29 mouse cellular contexts compared by ENCODE assay signal in genomic region chr15:31363241-31363980, GRCm38 (mm10). TPM values are rescaled to one million over a fixed set of nuclear protein-coding genes. Genes with fewer than 3 reads are reported as not detected.
DNase-seq lines count a peak whose midpoint lies in the region; ATAC-seq and TF ChIP-seq lines count a peak whose summit lies in the region.
"Had no signal": no experiment of that assay in that cellular context is flagged by ENCODE, and none has a peak within 500 bp of the region (broad histone marks: within the 10 kb centered on the region; RNA-seq: fewer than 3 reads in every experiment).

No protein-coding gene starts in this region.

- TF ChIP-seq EP300 in liver, postnatal 0 days (IDR thresholded peaks at IDR 0.05; ENCODE audit: low read depth): no peak
- no peak for TF ChIP-seq EP300 in CH12.LX (IDR thresholded peaks at IDR 0.05; ENCODE audit: low read length)

- peaks cover 28% of the 10 kb centered on the region; the same call in 1 of the 2 replicates for H3K79me2 ChIP-seq in liver, adult 2 months (ENCODE audit: control insufficient read depth, insufficient read depth, low read length)
- peaks cover 89% of the 10 kb centered on the region for H3K79me2 ChIP-seq in CH12.LX (replicated peaks; ENCODE audit: control insufficient read depth, extremely low read depth, insufficient read depth, poor library complexity, severe bottlenecking)

- H3K9ac ChIP-seq in liver, adult 2 months (ENCODE audit: low read depth, low read length): no peak overlapping the region
- H3K9ac ChIP-seq in liver, postnatal 0 days (replicated peaks): no peak overlapping the region
- H3K9ac ChIP-seq in CH12.LX (ENCODE audit: insufficient read depth, low read depth): peak overlapping the region; percentile 10
- H3K9ac ChIP-seq in intestine, embryonic 16.5 days (ENCODE audit: low read depth, low read length): no peak overlapping the region
- H3K9ac ChIP-seq: embryonic facial prominence, embryonic 13.5 days; forebrain, embryonic 12.5 days; forebrain, embryonic 15.5 days; heart, embryonic 13.5 days; hindbrain, embryonic 14.5 days had no signal

- H3K9me3 ChIP-seq in liver, postnatal 0 days (ENCODE audit: low read length): no peaks in the 10 kb centered on the region
- no peaks in the 10 kb centered on the region for H3K9me3 ChIP-seq in CH12.LX (replicated peaks; ENCODE audit: low read length)
- H3K9me3 ChIP-seq in intestine, embryonic 16.5 days (ENCODE audit: control insufficient read depth, low read length): no peaks in the 10 kb centered on the region
- H3K9me3 ChIP-seq: embryonic facial prominence, embryonic 10.5 days; embryonic facial prominence, embryonic 13.5 days; forebrain, embryonic 12.5 days; forebrain, embryonic 15.5 days; heart, embryonic 10.5 days; heart, embryonic 13.5 days had no signal

- H3K27me3 ChIP-seq in liver, adult 2 months (ENCODE audit: control insufficient read depth, insufficient read depth, low read length): no peaks in the 10 kb centered on the region
- H3K27me3 ChIP-seq in liver, postnatal 0 days (ENCODE audit: insufficient read depth, low read length): peaks cover 29% of the 10 kb centered on the region
- H3K27me3 ChIP-seq in CH12.LX (replicated peaks): no peaks in the 10 kb centered on the region
- peaks cover 33% of the 10 kb centered on the region for H3K27me3 ChIP-seq in intestine, embryonic 16.5 days (replicated peaks; ENCODE audit: control insufficient read depth, insufficient read depth, low read length)

- H3K4me2 ChIP-seq in liver, postnatal 0 days (ENCODE audit: low read depth, low read length): no peak overlapping the region
- peak overlapping the region; percentile 55 for H3K4me2 ChIP-seq in CH12.LX (ENCODE audit: insufficient read depth, low read depth, poor library complexity, severe bottlenecking)
- H3K4me2 ChIP-seq in intestine, embryonic 16.5 days (ENCODE audit: low read depth, low read length): no peak overlapping the region
- H3K4me2 ChIP-seq: embryonic facial prominence, embryonic 13.5 days; forebrain, embryonic 12.5 days; forebrain, embryonic 15.5 days; heart, embryonic 13.5 days; hindbrain, embryonic 14.5 days had no signal

- 81% methylated on average over 13 of the region's 13 CpGs for WGBS in liver, adult 2 months
- 73% methylated on average over 13 of the region's 13 CpGs for WGBS in liver, postnatal 0 days (ENCODE audit: insufficient replicate concordance)
- 84% methylated on average over 13 of the region's 13 CpGs for WGBS in intestine, embryonic 16.5 days

- no peaks in the 10 kb centered on the region for H3K36me3 ChIP-seq in liver, adult 2 months (ENCODE audit: control insufficient read depth, insufficient read depth, low read length)
- no peaks in the 10 kb centered on the region for H3K36me3 ChIP-seq in liver, postnatal 0 days (replicated peaks; ENCODE audit: insufficient read depth, low read length)
- H3K36me3 ChIP-seq in CH12.LX (replicated peaks in 1 of 2; ENCODE audit: control insufficient read depth in 1 of 2, insufficient read depth in 1 of 2, low read length in 1 of 2): peaks cover 34 to 69% of the 10 kb centered on the region in 2 experiments
- H3K36me3 ChIP-seq in intestine, embryonic 16.5 days (ENCODE audit: control insufficient read depth, insufficient read depth, low read length): no peaks in the 10 kb centered on the region
- H3K36me3 ChIP-seq: embryonic facial prominence, embryonic 10.5 days; embryonic facial prominence, embryonic 13.5 days; forebrain, embryonic 12.5 days; forebrain, embryonic 15.5 days; G1E; heart, embryonic 10.5 days; heart, embryonic 13.5 days had no signal

- intact Hi-C loops in gastrocnemius, adult 2 months (cut with DNase I): loop anchor here (10.0 kb wide), 1 partner anchor 81 kb away; no protein-coding TSS in a partner anchor

- in situ Hi-C loops in CH12.LX (cut with MboI; ENCODE audit: low pct_ligation_motif_present, low pct_unique_long_range_greater_than_20kb, low sequenced_read_pairs): no loop called here

- no peak for TF ChIP-seq RAD21 in CH12.LX (IDR thresholded peaks at IDR 0.05; ENCODE audit: low read depth, low read length)

- ATAC-seq in liver, postnatal 0 days: no peak
- no peak for ATAC-seq in intestine, embryonic 16.5 days
- ATAC-seq: forebrain, embryonic 15.5 days; hindbrain, postnatal 0 days had no signal

- no peak overlapping the region for H3K4me3 ChIP-seq in gastrocnemius, adult 2 months
- no peak overlapping the region for H3K4me3 ChIP-seq in liver, adult 2 months (ENCODE audit: insufficient read depth, low read depth, low read length)
- H3K4me3 ChIP-seq in liver, postnatal 0 days (ENCODE audit: low read depth, low read length): no peak overlapping the region
- H3K4me3 ChIP-seq in CH12.LX (replicated peaks in 1 of 3; ENCODE audit: low read depth in 2 of 3, low read length in 2 of 3, poor library complexity in 1 of 3): peak overlapping the region; percentile 46 to 98 (median 85)
- H3K4me3 ChIP-seq in intestine, embryonic 16.5 days (ENCODE audit: low read length): no peak overlapping the region
- H3K4me3 ChIP-seq: embryonic facial prominence, embryonic 10.5 days; embryonic facial prominence, embryonic 13.5 days; erythroblast, embryonic 14.5 days; forebrain, embryonic 12.5 days; forebrain, embryonic 15.5 days; heart, adult 2 months; heart, embryonic 10.5 days; heart, embryonic 13.5 days had no signal

- peaks cover 36% of the 10 kb centered on the region for H3K4me1 ChIP-seq in liver, adult 2 months (ENCODE audit: control insufficient read depth, insufficient read depth, low read length)
- peaks cover 9% of the 10 kb centered on the region; the same call in 1 of the 2 replicates for H3K4me1 ChIP-seq in liver, postnatal 0 days (ENCODE audit: insufficient read depth)
- peaks cover 25 to 63% of the 10 kb centered on the region in 2 experiments for H3K4me1 ChIP-seq in CH12.LX (ENCODE audit: control insufficient read depth in 1 of 2, insufficient read depth in 2 of 2)
- H3K4me1 ChIP-seq in intestine, embryonic 16.5 days (ENCODE audit: control insufficient read depth, insufficient read depth, low read length): peaks cover 20% of the 10 kb centered on the region

- no peak for TF ChIP-seq CTCF in gastrocnemius, adult 2 months (IDR thresholded peaks at IDR 0.05)
- no peak for TF ChIP-seq CTCF in liver, adult 2 months (IDR thresholded peaks at IDR 0.05; ENCODE audit: low read depth, low read length)
- no peak for TF ChIP-seq CTCF in liver, postnatal 0 days (IDR thresholded peaks at IDR 0.05; ENCODE audit: low read depth)
- TF ChIP-seq CTCF in CH12.LX (conservative IDR thresholded peaks at IDR 0.05 in 1 of 2, IDR thresholded peaks at IDR 0.05 in 1 of 2; ENCODE audit: low read depth in 2 of 2, low read length in 2 of 2): no peak

- DNase-seq in gastrocnemius, adult 2 months: peak; percentile 5
- DNase-seq in gastrocnemius, adult 18-20 months (ENCODE audit: low spot score): no peak
- DNase-seq in kidney, postnatal 36 days: peak; percentile 50 to 55
- no peak for DNase-seq in kidney, postnatal 10 days
- peak; percentile 78 for DNase-seq in liver, adult 2 months (ENCODE audit: extremely low read depth, low read depth, low spot score)
- DNase-seq in liver, postnatal 0 days: no peak
- DNase-seq in CH12.LX (ENCODE audit: extremely low read depth): no peak
- DNase-seq: adrenal gland, adult 2 months; adrenal gland, postnatal 14 days; cerebellum, adult 11 months; cerebellum, adult 2 months; cerebellum, adult 9-11 months; cerebellum, postnatal 25 days; embryo, embryonic 11 days; gastrocnemius, postnatal 14 days; heart, adult 2 months; heart, postnatal 14 days; heart, postnatal 4 days had no signal

- dilution Hi-C loops in CH12.LX (cut with MboI; ENCODE audit: extremely low pct_ligation_motif_present, extremely low pct_unique_long_range_greater_than_20kb, low sequenced_read_pairs): no loop called here

- no peak overlapping the region for H3K27ac ChIP-seq in gastrocnemius, adult 2 months
- H3K27ac ChIP-seq in liver, adult 2 months (replicated peaks; ENCODE audit: insufficient read depth, low read depth, low read length): peak overlapping the region; percentile 74
- H3K27ac ChIP-seq in liver, postnatal 0 days (ENCODE audit: low read depth): no peak overlapping the region
- peak overlapping the region; percentile 33; the same call in 1 of the 2 replicates for H3K27ac ChIP-seq in CH12.LX (ENCODE audit: insufficient read depth, low read depth)
- H3K27ac ChIP-seq in intestine, embryonic 16.5 days (ENCODE audit: low read length): no peak overlapping the region
- H3K27ac ChIP-seq: embryonic facial prominence, embryonic 10.5 days; embryonic facial prominence, embryonic 13.5 days; forebrain, embryonic 12.5 days; forebrain, embryonic 15.5 days; heart, adult 2 months; heart, embryonic 10.5 days; heart, embryonic 13.5 days; hindbrain, embryonic 14.5 days; hindbrain, postnatal 0 days had no signal

- TF ChIP-seq POLR2A in liver, adult 2 months (IDR thresholded peaks at IDR 0.05; ENCODE audit: extremely low read depth, insufficient read depth, low read length): no peak
- TF ChIP-seq POLR2A in CH12.LX (IDR thresholded peaks at IDR 0.05; ENCODE audit: low read depth, low read length): no peak

TF ChIP-seq in CH12.LX, 34 proteins besides CTCF, POLR2A, EP300 and RAD21 (continues in another document):
- no peak for TF ChIP-seq MAFK (IDR thresholded peaks at IDR 0.05; ENCODE audit: insufficient replicate concordance, low read length)
- TF ChIP-seq MYC (IDR thresholded peaks at IDR 0.05; ENCODE audit: low read depth, low read length): no peak
- no peak for TF ChIP-seq NELFE (IDR thresholded peaks at IDR 0.05; ENCODE audit: low read depth, low read length)
- TF ChIP-seq IRF4 (IDR thresholded peaks at IDR 0.05; ENCODE audit: low read depth, low read length): no peak
- no peak for TF ChIP-seq SIN3A (IDR thresholded peaks at IDR 0.05; ENCODE audit: low read length)
- no peak for TF ChIP-seq USF1 (IDR thresholded peaks at IDR 0.05; ENCODE audit: low read depth, low read length)
- no peak for TF ChIP-seq PAX5 (IDR thresholded peaks at IDR 0.05; ENCODE audit: low read length)
- TF ChIP-seq POLR2AphosphoS2 (IDR thresholded peaks at IDR 0.05; ENCODE audit: low read depth, low read length): peak; percentile 40; the same call in 1 of the 2 replicates
- peak; percentile 55 for TF ChIP-seq CHD2 (IDR thresholded peaks at IDR 0.05; ENCODE audit: low read length)
- TF ChIP-seq TCF12 (IDR thresholded peaks at IDR 0.05; ENCODE audit: low read depth, low read length): peak; percentile 8; the same call in 1 of the 2 replicates
- no peak for TF ChIP-seq USF2 (conservative IDR thresholded peaks at IDR 0.05; ENCODE audit: low read depth, low read length)
- no peak for TF ChIP-seq UBTF (IDR thresholded peaks at IDR 0.05; ENCODE audit: low read depth, low read length)

RNA-seq across cellular contexts. Expression of gene Ankrd33b, which starts 4.1 kb away (rescaled TPM):
- 10 to 100 TPM; 11.9 to 31.5 TPM for total RNA-seq in gastrocnemius, adult 2 months (2021)
- total RNA-seq in gastrocnemius, adult 18-20 months (2021): 10 to 100 TPM; 16.8 to 19.0 TPM
- 13.1 and 14.4 TPM in 2 replicates for total RNA-seq in liver, adult 2 months (2014; rRNA removed)
- polyA plus RNA-seq in liver, adult 2 months (2012; rRNA removed): 9.1 and 14.1 TPM in 2 replicates
- 1.8 and 1.9 TPM in 2 replicates for polyA plus RNA-seq in liver, postnatal 0 days (2015; fragmentation: Nextera tagmentation; extraction: Ambion mirVana)
- total RNA-seq in CH12.LX (2012; rRNA removed) (38.1 and 50.0 TPM in 2 replicates), CH12.LX (2014; rRNA removed) (69.1 and 69.6 TPM in 2 replicates)
- 55.3 and 60.3 TPM in 2 replicates for polyA plus RNA-seq in CH12.LX (2012; ENCODE audit: insufficient read length, low read depth)
- polyA plus RNA-seq in intestine, embryonic 16.5 days (2015; fragmentation: Nextera tagmentation; extraction: Ambion mirVana): 0.07 and 0.76 TPM in 2 replicates
- polyA plus RNA-seq: G1E had no signal

Comparison
In these comparisons a context has a peak if more than half of its experiments do, and no peak if none do; other contexts are left out.
1. DNase-seq: peak in gastrocnemius, adult 2 months (single experiment), kidney, postnatal 36 days (2 of 2) and liver, adult 2 months (single experiment); none in gastrocnemius, adult 18-20 months (single experiment), kidney, postnatal 10 days (single experiment), liver, postnatal 0 days (single experiment) and CH12.LX (single experiment).
2. H3K27ac ChIP-seq: peak in liver, adult 2 months (single experiment) and CH12.LX (single experiment); none in gastrocnemius, adult 2 months (single experiment), liver, postnatal 0 days (single experiment) and intestine, embryonic 16.5 days (single experiment).
3. H3K4me3 ChIP-seq: peak in CH12.LX (3 of 3); none in gastrocnemius, adult 2 months (single experiment), liver, adult 2 months (single experiment), liver, postnatal 0 days (single experiment) and intestine, embryonic 16.5 days (single experiment).